Mouse (Mus musculus) cortical plate, adult 2 months (tissue): ENCODE data around the gene Sh3d19. TPM values are rescaled to one million over a fixed set of nuclear protein-coding genes. Genes with fewer than 3 reads are reported as not detected.

ENCODE experiments used
- H3K27ac ChIP-seq: fragments of 200-500 bp; 2 replicates; pipeline ENCODE4 v1.5.1; 2012; ENCODE audit warnings: low read length, control low read depth, inconsistent platforms; ENCODE audit not compliant: insufficient read depth
- H3K4me1 ChIP-seq: fragments of 200-500 bp; 2 replicates; pipeline ENCODE4 v1.6.1; 2011; ENCODE audit warnings: low read length; ENCODE audit not compliant: control insufficient read depth, insufficient read depth
- H3K4me3 ChIP-seq: fragments of 200-500 bp; 2 replicates; pipeline ENCODE4 v1.5.1; 2011; ENCODE audit warnings: mild to moderate bottlenecking, low read length, control low read depth; ENCODE audit not compliant: insufficient read depth
- CTCF ChIP-seq: fragments of 200-500 bp; IDR thresholded peaks from 2 replicates; pipeline ENCODE4 v1.5.1; 2011; ENCODE audit warnings: mild to moderate bottlenecking, control low read depth, low read length; ENCODE audit not compliant: insufficient read depth; ENCODE audit errors: extremely low read depth
- POLR2A ChIP-seq: fragments of 200-500 bp; IDR thresholded peaks from 2 replicates; pipeline ENCODE4 v1.6.1; 2011; ENCODE audit warnings: mild to moderate bottlenecking, low read length, control low read depth; ENCODE audit not compliant: insufficient read depth; ENCODE audit errors: extremely low read depth
- polyA plus RNA-seq: library from polyadenylated mRNA; depleted of rRNA; stranded (reverse); fragments of >200 nt; gene quantifications from 2 replicates; pipeline ENCODE4 v1.2.3, GENCODE M21; 2012

Gene Sh3d19
- polyA plus RNA-seq, 1 experiment: 14.7 TPM

DNA sequence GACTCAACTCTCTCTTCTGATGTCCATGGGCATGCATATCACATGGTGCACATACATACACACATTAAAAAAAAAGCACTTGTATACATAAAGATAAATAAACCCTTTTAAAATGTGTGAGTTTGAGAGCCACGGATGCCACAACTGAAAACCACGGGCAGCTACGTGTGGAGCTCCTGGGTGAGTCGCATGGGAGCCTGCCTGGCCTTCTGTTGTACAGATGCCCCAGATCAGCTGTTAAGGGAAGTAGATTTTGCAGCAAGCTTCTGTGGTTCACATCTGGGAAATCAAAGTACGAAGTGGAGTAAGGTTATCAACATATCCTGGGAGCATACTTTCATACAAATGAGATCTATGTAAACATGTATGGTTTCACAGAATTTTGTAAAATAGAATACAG is 37.3 kb upstream of the Sh3d19 start:
- no peak for TF ChIP-seq CTCF
- TF ChIP-seq POLR2A: no peak
- Histone ChIP-seq H3K27ac (no peak overlapping the region), H3K4me3 (no peak overlapping the region)

GRCm38 (mm10) chr3:85950914-85951313 is 20.0 kb upstream of the Sh3d19 start:
- H3K27ac ChIP-seq: no peak overlapping the region
- H3K4me1 ChIP-seq: no peaks in the 10 kb centered on the region
- H3K4me3 ChIP-seq: no peak overlapping the region
- TF ChIP-seq POLR2A (no peak), CTCF (no peak)

More for the DNA sequence above, 37.3 kb upstream of the Sh3d19 start:
- H3K4me1 ChIP-seq: no peaks in the 10 kb centered on the region

GRCm38 (mm10) chr3:85952696-85953283 is 18.1 kb upstream of the Sh3d19 start:
- H3K4me3 ChIP-seq: no peak overlapping the region

GRCm38 (mm10) chr3:85955269-85955668 is 15.6 kb upstream of the Sh3d19 start:
- TF ChIP-seq POLR2A: no peak
- TF ChIP-seq CTCF: no peak
- no peak overlapping the region for H3K27ac ChIP-seq
- H3K4me1 ChIP-seq: no peaks in the 10 kb centered on the region
- H3K4me3 ChIP-seq: no peak overlapping the region

More at GRCm38 (mm10) chr3:85952696-85953283, 18.1 kb upstream of the Sh3d19 start:
- Histone ChIP-seq H3K27ac (no peak overlapping the region), H3K4me1 (no peaks in the 10 kb centered on the region)
- no peak for TF ChIP-seq CTCF
- no peak for TF ChIP-seq POLR2A

GRCm38 (mm10) chr3:85955704-85956103 is 15.2 kb upstream of the Sh3d19 start:
- no peak overlapping the region for H3K4me3 ChIP-seq
- no peak overlapping the region for H3K27ac ChIP-seq
- TF ChIP-seq CTCF (no peak), POLR2A (no peak)
- H3K4me1 ChIP-seq: no peaks in the 10 kb centered on the region

GRCm38 (mm10) chr3:85959669-85960068 is 11.2 kb upstream of the Sh3d19 start:
- no peak for TF ChIP-seq POLR2A
- TF ChIP-seq CTCF: no peak
- Histone ChIP-seq H3K4me1 (no peaks in the 10 kb centered on the region; the same call in 1 of the 2 replicates), H3K4me3 (no peak overlapping the region), H3K27ac (no peak overlapping the region)

GRCm38 (mm10) chr3:85961134-85961533 is 9.8 kb upstream of the Sh3d19 start:
- H3K4me1 ChIP-seq: no peaks in the 10 kb centered on the region; the same call in 1 of the 2 replicates

GRCm38 (mm10) chr3:85965479-85965878 is 5.4 kb upstream of the Sh3d19 start:
- Histone ChIP-seq H3K4me1 (no peaks in the 10 kb centered on the region; the same call in 1 of the 2 replicates), H3K27ac (no peak overlapping the region), H3K4me3 (no peak overlapping the region)
- TF ChIP-seq POLR2A (no peak), CTCF (no peak)

More at GRCm38 (mm10) chr3:85961134-85961533, 9.8 kb upstream of the Sh3d19 start:
- Histone ChIP-seq H3K27ac (no peak overlapping the region), H3K4me3 (no peak overlapping the region)
- no peak for TF ChIP-seq CTCF
- no peak for TF ChIP-seq POLR2A

GRCm38 (mm10) chr3:85969040-85969439 is 1.9 kb upstream of the Sh3d19 start:
- TF ChIP-seq CTCF (no peak), POLR2A (no peak)
- Histone ChIP-seq H3K27ac (no peak overlapping the region), H3K4me1 (peaks cover 2% of the 10 kb centered on the region; the same call in 1 of the 2 replicates), H3K4me3 (no peak overlapping the region)

DNA sequence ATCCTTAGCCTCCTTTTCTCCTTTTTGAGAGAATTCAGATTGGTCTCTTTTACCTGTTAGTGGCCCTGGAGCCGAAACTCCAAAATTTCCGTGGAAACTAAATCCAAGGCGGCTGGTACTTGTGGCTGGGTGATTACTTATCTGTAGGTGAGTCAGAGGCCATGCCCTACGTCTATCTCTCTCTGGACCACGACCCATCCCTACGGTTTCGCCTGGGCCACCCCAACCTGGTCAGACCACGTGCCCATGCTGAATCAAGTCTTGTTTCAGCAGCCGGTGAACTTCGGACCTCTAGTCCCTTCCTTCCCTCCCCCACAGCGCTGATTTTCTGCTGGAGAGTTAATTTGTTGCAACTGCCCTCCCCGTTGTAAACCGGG is 678 bp downstream of the Sh3d19 start:
- peaks cover 2% of the 10 kb centered on the region; the same call in 1 of the 2 replicates for H3K4me1 ChIP-seq
- peak overlapping the region; percentile 66 for H3K4me3 ChIP-seq
- H3K27ac ChIP-seq: no peak overlapping the region
- TF ChIP-seq CTCF: no peak
- no peak for TF ChIP-seq POLR2A
